Mouse (Mus musculus): Measurements from ENCODE around the gene Pdzd2.

GRCm38 (mm10) chr15:12334381-12334780 lies 405.3 kb downstream of the Pdzd2 start:
- TF ChIP-seq POLR2A (IDR thresholded peaks at IDR 0.05; ENCODE audit: control insufficient read depth, low read depth, low read length) = no peak
- no peak for TF ChIP-seq CTCF (IDR thresholded peaks at IDR 0.05; ENCODE audit: control insufficient read depth, insufficient read depth, insufficient replicate concordance, low read depth, low read length)

All from testis, adult 2 months (tissue).